Mouse (Mus musculus) intestine, embryonic 15.5 days (tissue): ENCODE data around the gene Kank3. TPM values are rescaled to one million over a fixed set of nuclear protein-coding genes. Genes with fewer than 3 reads are reported as not detected.

Experiments used
- ATAC-seq: fragments of 200-750 bp; cut with Nextera tagmentation; 2 replicates; pipeline ENCODE4 v1.8.0; 2017; ENCODE audit warnings: moderate TSS enrichment, moderate library complexity
- H3K27ac ChIP-seq: fragments of 300-500 bp; sonication (generic); 2 replicates; pipeline ENCODE4 v1.5.1; 2015; ENCODE audit warnings: mild to moderate bottlenecking, inconsistent platforms
- H3K27me3 ChIP-seq: fragments of 300-500 bp; sonication (generic); replicated peaks from 2 replicates; pipeline ENCODE4 v1.6.1; 2015; ENCODE audit warnings: inconsistent platforms
- H3K36me3 ChIP-seq: fragments of 300-500 bp; sonication (generic); 2 replicates; pipeline ENCODE4 v1.6.1; 2015; ENCODE audit warnings: inconsistent platforms
- H3K4me1 ChIP-seq: fragments of 300-500 bp; sonication (generic); replicated peaks from 2 replicates; pipeline ENCODE4 v1.6.1; 2015; ENCODE audit warnings: inconsistent platforms
- H3K4me2 ChIP-seq: fragments of 300-500 bp; sonication (generic); replicated peaks from 2 replicates; pipeline ENCODE4 v1.6.1; 2015; ENCODE audit warnings: mild to moderate bottlenecking, inconsistent platforms
- H3K4me3 ChIP-seq: fragments of 300-500 bp; sonication (generic); replicated peaks from 2 replicates; pipeline ENCODE4 v1.5.1; 2015; ENCODE audit warnings: inconsistent platforms
- H3K9ac ChIP-seq: fragments of 300-500 bp; sonication (generic); 2 replicates; pipeline ENCODE4 v1.6.1; 2015; ENCODE audit warnings: inconsistent platforms
- H3K9me3 ChIP-seq: fragments of 300-500 bp; sonication (generic); 2 replicates; pipeline ENCODE4 v1.6.1; 2016; ENCODE audit warnings: inconsistent platforms
- WGBS: fragments of 180-500 bp; shearing (Covaris S2); methylation state at CpG from one replicate; pipeline ENCODE4 v1.1.7; 2015; 5-methylcytosine and 5-hydroxymethylcytosine counted together
- polyA plus RNA-seq: library from polyadenylated mRNA; unstranded; fragments of >200 nt; fragmentation: Nextera tagmentation; extraction: Ambion mirVana; gene quantifications from 2 replicates; pipeline ENCODE4 v1.2.1, GENCODE M21; 2015

The Kank3 gene
- 23.0 and 30.5 TPM in 2 replicates for polyA plus RNA-seq

DNA sequence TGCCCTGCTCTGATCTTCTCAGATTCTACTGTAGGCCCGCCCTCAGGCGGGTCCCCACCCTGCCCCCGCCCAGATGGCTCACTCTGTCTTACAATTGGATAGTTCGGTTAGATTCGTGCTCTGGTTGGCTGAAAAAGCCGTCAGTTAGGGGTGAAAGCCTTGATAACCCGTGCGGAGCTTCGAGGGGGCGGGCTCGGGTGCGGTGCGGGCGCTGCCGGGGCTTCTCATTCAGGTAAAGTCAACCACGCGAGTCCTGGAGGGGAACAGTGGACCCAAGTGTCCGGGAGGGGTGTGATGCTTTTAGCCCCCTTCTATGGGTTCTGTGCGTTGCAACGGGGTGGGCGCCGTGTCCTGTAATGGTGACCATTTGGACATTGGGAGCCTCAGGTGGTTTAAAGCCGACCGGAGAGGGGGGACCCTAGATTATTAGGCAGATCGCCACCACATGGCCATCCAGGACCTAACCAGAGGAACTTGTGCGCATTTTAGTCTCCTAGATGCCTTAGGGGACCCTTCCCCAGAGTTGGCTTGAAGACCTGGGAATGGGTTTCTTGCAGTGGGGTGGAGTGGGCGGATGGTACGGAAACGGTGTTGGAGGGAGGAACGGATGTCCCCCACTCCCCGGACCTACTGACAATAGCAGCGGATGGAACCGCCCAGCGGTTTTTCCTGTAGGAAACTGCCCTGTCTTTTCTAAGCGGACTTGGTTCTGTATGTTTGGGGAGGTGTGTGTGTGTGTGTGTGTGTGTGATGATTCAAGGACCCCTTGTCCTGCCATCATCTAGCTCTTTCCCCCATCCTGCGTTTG lies at the start of gene Kank3:
Kank3 (plus strand) TSS at position 186 of the 808 bp plus-strand sequence.
- under 1% methylated on average over 36 of the region's 36 CpGs for WGBS
- Histone ChIP-seq H3K4me3 (peak within 1 kb of the TSS; percentile 52), H3K4me1 (peaks cover 8% of the 10 kb centered on the region), H3K4me2 (peak within 1 kb of the TSS; percentile 91), H3K9me3 (no peaks in the 10 kb centered on the region), H3K36me3 (no peaks in the 10 kb centered on the region), H3K27me3 (no peaks in the 10 kb centered on the region), H3K9ac (peak within 1 kb of the TSS; percentile 48), H3K27ac (peak within 1 kb of the TSS; percentile 51)
- ATAC-seq = peak; percentile 99

DNA sequence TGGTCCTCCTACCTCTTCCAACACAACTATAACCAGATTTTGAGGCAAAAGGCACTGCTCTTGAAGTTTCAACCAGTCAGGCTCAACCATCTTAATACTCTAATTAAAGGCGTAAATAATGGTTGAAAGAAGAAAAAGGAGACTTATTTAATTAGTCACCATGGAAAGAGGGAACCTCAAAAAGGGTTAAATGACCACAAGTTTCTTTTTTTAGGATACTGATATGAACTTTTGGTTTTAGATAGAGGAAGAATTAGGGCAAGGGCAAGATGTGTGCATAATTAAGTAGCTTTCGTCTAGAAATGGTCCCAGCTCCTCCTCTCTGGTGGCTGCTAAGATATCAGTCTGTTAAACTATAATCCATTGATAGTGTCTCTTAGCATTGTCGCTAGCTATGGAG lies 43.9 kb upstream of the Kank3 start:
- Histone ChIP-seq H3K36me3 (no peaks in the 10 kb centered on the region), H3K4me3 (no peak overlapping the region), H3K4me2 (no peak overlapping the region), H3K4me1 (no peaks in the 10 kb centered on the region), H3K9ac (no peak overlapping the region), H3K9me3 (no peaks in the 10 kb centered on the region), H3K27me3 (no peaks in the 10 kb centered on the region), H3K27ac (no peak overlapping the region)
- 71% methylated on average over 3 of the region's 3 CpGs for WGBS
- ATAC-seq = no peak

DNA sequence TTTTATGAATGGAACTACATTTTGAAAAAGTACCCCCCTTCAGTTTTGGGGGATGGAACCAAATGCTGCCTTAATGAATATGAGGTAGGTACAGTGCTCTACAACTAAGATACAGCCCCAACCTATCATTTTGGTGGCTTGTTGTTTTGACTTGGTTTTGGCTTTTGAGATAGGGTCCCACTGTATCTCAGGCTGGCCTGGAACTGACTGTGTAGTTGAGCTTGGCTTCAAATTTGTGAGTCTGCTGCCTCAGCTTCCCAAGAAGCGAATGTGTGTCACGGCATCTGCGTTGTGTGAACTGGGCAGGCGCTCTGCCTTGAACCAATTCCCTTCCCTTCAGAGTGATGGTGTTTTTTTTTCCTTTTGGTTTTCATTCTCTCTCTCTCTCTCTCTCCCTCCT lies 38.7 kb upstream of the Kank3 start:
- Histone ChIP-seq H3K4me1 (no peaks in the 10 kb centered on the region), H3K27ac (no peak overlapping the region), H3K4me3 (no peak overlapping the region), H3K9ac (no peak overlapping the region), H3K36me3 (peaks cover 5% of the 10 kb centered on the region; the same call in 1 of the 2 replicates), H3K4me2 (no peak overlapping the region), H3K27me3 (no peaks in the 10 kb centered on the region), H3K9me3 (no peaks in the 10 kb centered on the region)
- ATAC-seq = no peak
- 92% methylated on average over 4 of the region's 4 CpGs for WGBS

DNA sequence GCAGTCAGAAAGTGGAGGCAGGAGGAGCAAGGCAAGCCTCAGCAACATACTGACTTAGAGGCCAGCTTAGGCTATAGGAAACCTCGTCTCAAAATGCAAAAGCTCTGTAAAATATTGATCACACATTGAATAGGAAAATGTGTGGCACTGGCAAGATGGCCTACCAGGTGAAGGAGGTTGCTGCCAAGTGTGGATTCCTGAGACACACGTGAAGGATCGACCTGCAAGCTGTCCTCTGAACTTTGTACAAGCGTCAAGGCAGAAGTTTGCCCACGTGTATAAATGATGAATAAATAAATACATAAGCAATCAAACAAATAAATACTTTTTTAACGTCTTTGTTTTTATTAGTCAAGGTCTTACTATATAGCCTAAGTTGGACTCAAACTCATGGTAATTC lies 36.9 kb upstream of the Kank3 start:
- H3K4me2 ChIP-seq = no peak overlapping the region
- no peak for ATAC-seq
- H3K4me3 ChIP-seq = no peak overlapping the region
- H3K4me1 ChIP-seq = peaks cover 2% of the 10 kb centered on the region; the same call in 1 of the 2 replicates
- no peaks in the 10 kb centered on the region for H3K27me3 ChIP-seq
- H3K36me3 ChIP-seq = peaks cover 16% of the 10 kb centered on the region; the same call in 1 of the 2 replicates
- H3K9me3 ChIP-seq = no peaks in the 10 kb centered on the region
- WGBS = 71% methylated on average over 6 of the region's 6 CpGs
- H3K27ac ChIP-seq = no peak overlapping the region
- no peak overlapping the region for H3K9ac ChIP-seq

DNA sequence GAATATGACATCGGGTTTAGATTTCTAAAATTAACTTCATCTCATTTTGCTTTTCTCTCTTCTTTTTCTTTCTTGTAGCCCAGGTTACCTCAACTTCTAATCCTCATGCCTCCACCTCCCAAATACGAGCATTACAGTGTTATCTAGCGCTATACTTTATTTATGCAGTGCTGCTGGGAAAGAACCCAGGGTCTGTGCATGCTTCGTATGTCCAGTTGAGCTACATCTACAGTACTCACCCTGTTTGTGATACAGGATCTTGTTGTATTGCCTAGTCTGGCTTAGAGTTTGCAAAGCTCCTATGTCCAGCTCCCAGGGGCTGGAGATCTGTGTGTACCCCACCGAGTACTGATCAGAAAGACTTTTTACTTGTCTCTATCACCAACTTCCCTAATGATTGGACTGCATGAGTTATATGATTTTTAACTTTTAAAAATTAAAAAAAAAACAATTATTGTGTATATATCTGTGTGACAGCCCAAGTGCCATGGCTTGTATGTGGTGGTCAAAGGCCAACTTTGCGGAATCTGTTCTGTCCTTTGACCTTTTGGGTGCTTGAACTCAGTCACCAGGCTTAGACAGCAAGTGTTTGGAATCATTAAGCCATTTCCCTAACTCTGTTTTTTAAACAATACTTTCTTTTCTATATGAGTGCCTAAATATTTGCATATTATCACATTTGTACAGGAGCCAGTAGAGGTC lies 36.3 kb upstream of the Kank3 start:
- H3K27me3 ChIP-seq = no peaks in the 10 kb centered on the region
- no peak for ATAC-seq
- no peaks in the 10 kb centered on the region for H3K9me3 ChIP-seq
- WGBS = 89% methylated on average over 6 of the region's 6 CpGs
- no peak overlapping the region for H3K27ac ChIP-seq
- H3K36me3 ChIP-seq = peaks cover 16% of the 10 kb centered on the region; the same call in 1 of the 2 replicates
- no peak overlapping the region for H3K9ac ChIP-seq
- no peak overlapping the region for H3K4me3 ChIP-seq
- peaks cover 8% of the 10 kb centered on the region for H3K4me1 ChIP-seq
- no peak overlapping the region for H3K4me2 ChIP-seq

DNA sequence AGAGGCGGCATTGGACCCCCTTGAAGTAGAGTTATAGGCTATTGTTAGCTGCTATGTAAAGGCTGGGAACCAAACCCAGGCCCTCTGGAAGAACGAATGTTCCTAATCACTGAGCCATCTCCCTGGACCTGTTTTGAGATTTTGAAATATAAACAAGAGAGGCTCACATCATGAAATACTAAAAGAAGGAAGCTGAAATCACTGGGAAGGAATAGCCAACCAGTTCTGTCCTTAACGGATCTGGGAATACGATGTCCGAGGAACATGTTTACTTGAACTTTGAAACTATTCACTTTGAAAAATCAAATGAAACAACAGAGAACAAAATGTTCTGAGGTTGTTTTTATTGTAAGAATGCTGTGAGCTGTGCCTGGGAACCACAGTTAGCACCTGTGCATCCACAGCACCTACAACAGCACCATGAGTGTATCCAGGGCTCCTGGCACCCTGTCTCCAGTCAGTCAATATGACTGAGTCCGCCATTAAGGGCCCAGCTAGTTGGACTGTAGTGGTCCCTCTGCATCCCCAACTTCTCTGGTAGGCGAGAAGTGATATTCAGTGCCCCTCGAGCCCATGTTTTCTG lies 35.7 kb upstream of the Kank3 start:
- H3K4me3 ChIP-seq = no peak overlapping the region
- no peaks in the 10 kb centered on the region for H3K9me3 ChIP-seq
- H3K27ac ChIP-seq = no peak overlapping the region
- no peak overlapping the region for H3K4me2 ChIP-seq
- peaks cover 16% of the 10 kb centered on the region; the same call in 1 of the 2 replicates for H3K36me3 ChIP-seq
- ATAC-seq = no peak
- peaks cover 15% of the 10 kb centered on the region for H3K4me1 ChIP-seq
- no peaks in the 10 kb centered on the region for H3K27me3 ChIP-seq
- WGBS = 88% methylated on average over 8 of the region's 8 CpGs
- no peak overlapping the region for H3K9ac ChIP-seq

DNA sequence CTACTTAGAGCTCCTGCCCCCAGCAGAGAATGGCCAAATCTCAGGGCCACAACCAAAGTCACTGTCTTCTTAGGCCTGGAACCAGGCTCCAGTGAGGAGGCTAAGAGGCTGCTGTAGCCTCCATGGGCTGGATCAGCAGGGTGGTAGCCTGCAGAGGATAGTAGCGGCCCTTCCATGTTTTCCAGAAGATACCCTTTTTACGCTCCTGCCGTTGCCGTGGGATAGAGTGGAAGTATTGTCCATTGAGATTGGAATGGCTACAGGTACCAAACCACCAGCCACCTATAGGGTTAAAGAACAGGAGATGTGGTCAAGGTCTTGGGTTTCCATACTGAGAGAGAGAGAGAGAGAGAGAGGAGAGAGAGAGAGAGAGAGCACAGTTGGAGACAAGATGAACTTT lies 35.0 kb upstream of the Kank3 start:
- H3K4me2 ChIP-seq = no peak overlapping the region
- no peak overlapping the region for H3K9ac ChIP-seq
- H3K4me3 ChIP-seq = no peak overlapping the region
- H3K4me1 ChIP-seq = peaks cover 20% of the 10 kb centered on the region
- no peak overlapping the region for H3K27ac ChIP-seq
- H3K36me3 ChIP-seq = peaks cover 16% of the 10 kb centered on the region; the same call in 1 of the 2 replicates
- 93% methylated on average over 4 of the region's 4 CpGs for WGBS
- ATAC-seq = no peak
- no peaks in the 10 kb centered on the region for H3K9me3 ChIP-seq
- H3K27me3 ChIP-seq = no peaks in the 10 kb centered on the region

DNA sequence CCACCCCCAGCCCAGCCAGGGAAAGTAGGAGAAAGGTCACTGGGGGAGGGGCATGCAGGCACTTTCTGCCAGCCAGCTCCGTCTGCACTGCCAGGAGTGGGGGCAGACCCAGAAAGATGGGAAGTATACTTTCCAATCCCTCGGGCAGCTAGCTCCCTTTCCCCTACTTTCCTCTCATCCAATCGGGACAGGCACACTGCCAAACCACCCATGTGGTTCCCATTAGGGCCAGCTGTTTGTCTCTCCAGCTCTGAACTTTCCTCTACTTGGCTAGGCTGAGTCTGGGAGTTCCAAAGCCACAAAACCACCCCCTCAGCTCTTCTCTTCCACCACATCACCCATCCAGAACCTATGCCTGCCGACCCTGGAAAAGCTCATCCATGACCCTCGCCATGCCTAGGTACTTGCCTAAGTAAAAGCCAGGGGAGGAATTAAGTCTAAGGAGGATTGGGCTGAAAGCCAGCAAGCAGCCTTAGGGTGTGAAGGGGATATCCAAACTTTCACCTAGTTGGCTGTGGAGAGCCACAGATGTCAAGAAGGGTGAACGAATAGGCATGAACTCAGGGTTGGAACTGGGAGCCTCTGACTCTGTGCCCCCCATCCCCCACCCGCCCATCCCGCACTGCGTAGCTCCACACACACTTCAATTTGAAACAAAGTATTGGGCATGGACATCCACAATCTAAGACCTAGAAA lies 30.9 kb upstream of the Kank3 start:
- 30% methylated on average over 9 of the region's 9 CpGs for WGBS
- Histone ChIP-seq H3K27me3 (no peaks in the 10 kb centered on the region), H3K36me3 (peaks cover 16% of the 10 kb centered on the region; the same call in 1 of the 2 replicates), H3K4me1 (peaks cover 49% of the 10 kb centered on the region), H3K4me3 (peak overlapping the region; percentile 16), H3K9me3 (no peaks in the 10 kb centered on the region), H3K9ac (peak overlapping the region; percentile 4; the same call in 1 of the 2 replicates), H3K4me2 (peak overlapping the region; percentile 81), H3K27ac (peak overlapping the region; percentile 38)
- peak; percentile 63 for ATAC-seq

DNA sequence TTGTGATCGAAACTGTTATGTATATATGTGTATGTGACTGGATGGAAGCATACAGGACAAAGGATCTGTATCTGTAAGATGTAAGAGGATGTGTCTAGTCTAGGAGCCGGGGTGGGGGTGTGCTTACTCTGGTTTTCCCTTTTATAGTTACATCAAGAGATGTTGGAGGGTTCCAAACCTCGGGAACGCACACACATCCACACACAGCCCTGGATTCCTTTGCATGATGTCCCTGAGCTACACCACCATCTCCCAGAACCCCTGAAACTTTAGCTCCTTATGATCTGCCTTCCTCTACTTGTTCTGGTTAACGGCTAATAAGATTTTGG lies 30.4 kb upstream of the Kank3 start:
- Histone ChIP-seq H3K9me3 (no peaks in the 10 kb centered on the region), H3K4me1 (peaks cover 49% of the 10 kb centered on the region), H3K4me2 (peak overlapping the region; percentile 81), H3K36me3 (peaks cover 13% of the 10 kb centered on the region; the same call in 1 of the 2 replicates), H3K27me3 (no peaks in the 10 kb centered on the region), H3K4me3 (peak overlapping the region; percentile 41; the same call in 1 of the 2 replicates), H3K9ac (no peak overlapping the region), H3K27ac (peak overlapping the region; percentile 38)
- 74% methylated on average over 5 of the region's 5 CpGs for WGBS
- ATAC-seq = no peak

DNA sequence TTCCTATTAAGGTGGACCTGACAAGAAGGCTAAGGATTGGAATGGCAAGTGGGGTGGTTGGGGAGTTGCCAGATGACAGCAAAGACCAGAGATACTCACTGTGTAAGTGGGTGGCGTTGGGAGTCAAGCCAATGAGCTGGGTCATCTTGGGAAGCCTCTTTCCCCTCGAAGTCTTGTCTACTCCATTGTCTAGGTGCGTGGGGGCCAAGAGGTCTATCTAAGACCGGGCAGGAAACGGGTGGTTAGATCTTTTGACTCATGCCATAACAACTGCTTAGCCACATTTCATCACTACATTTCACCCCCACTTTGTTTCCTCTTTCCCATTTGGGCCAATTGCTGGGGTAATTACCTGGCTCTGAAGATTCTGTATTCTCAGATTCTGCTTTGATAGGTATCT lies 29.9 kb upstream of the Kank3 start:
- Histone ChIP-seq H3K27ac (peak overlapping the region; percentile 73), H3K36me3 (0 out of 2 replicates have a peak, but pooled peaks cover 10% of the 10 kb centered on the region), H3K9ac (peak overlapping the region; percentile 52; the same call in 1 of the 2 replicates), H3K27me3 (no peaks in the 10 kb centered on the region), H3K9me3 (no peaks in the 10 kb centered on the region), H3K4me1 (peaks cover 49% of the 10 kb centered on the region), H3K4me2 (peak overlapping the region; percentile 81), H3K4me3 (peak overlapping the region; percentile 41)
- ATAC-seq = no peak
- 89% methylated on average over 5 of the region's 5 CpGs for WGBS

DNA sequence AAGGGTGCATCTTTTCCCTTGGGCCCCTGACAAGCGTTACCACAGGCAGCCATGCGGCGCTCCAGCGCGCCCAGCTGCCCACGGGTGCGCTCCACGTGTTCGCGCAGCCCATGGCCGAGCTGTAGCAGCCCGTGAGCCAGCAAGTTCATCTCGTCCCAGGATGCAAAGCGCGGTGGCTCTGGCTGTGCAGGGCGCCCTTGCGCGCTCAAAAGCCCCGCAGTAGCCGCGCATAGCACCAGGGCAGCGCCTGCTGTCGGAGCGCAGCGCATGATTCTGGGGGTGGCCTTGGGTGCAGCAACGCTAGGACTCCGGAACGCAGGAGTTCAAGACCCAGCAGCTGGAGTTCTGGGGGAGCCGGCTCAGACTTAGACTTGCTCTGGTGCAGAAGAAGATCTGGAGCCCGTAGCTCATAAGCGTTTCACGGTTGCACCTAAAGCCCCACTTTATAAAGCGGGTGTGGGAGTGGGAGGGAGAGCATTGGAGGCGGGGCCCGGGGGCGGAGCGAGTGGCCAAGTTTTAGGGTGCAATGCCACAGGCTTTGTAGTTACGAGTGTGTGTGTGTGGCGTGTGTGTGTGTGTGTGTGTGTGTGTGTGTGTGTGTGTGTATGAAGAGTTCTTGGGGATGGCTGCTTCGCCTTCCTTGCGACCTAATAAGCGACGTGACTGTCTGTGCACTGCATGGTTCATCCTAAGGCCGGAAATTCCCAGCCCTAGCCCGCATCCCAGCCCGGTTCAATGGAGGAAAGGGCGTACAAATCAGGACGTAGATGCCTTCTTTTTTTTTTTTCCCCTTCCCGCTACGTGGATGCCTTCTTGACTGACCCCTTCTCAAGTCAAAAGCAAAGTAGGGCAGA lies 29.0 kb upstream of the Kank3 start, which contains the start of gene Angptl4:
Angptl4 (minus strand) TSS at position 707 of the 854 bp plus-strand sequence.
- peak; percentile 90 for ATAC-seq
- H3K36me3 ChIP-seq = 0 out of 2 replicates have a peak, but pooled peaks cover 10% of the 10 kb centered on the region
- H3K9me3 ChIP-seq = no peaks in the 10 kb centered on the region
- WGBS = 2% methylated on average over 50 of the region's 50 CpGs
- H3K4me1 ChIP-seq = peaks cover 49% of the 10 kb centered on the region
- H3K9ac ChIP-seq = peak within 1 kb of the TSS; percentile 52
- H3K4me3 ChIP-seq = peak within 1 kb of the TSS; percentile 41
- peak within 1 kb of the TSS; percentile 81 for H3K4me2 ChIP-seq
- no peaks in the 10 kb centered on the region for H3K27me3 ChIP-seq
- H3K27ac ChIP-seq = peak within 1 kb of the TSS; percentile 73
